Mouse (Mus musculus): Measurements from ENCODE around the gene Fam135a. TPM values are rescaled to one million over a fixed set of nuclear protein-coding genes. Genes with fewer than 3 reads are reported as not detected.

The Fam135a gene
- total and polyA plus RNA-seq, 3 experiments: not detected

DNA sequence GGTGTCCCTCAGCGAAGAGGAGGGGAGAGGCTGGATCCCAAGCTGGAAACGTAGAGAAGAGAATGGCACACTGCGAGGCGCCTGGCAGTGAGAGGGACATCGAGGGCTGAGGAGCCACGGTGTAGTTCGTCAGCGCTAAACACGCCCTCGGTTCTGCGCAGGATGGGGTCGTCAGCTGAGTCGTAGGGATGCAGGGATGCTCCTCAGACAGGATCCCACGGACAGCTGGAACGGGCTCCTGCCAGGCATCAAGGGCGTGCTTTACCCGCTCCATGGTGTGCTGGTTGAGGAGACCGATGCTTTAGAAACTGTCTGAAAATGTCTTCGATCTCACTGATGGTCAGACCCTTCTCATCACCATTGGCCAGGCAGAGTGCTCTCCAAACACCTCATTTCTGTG is 33.7 kb upstream of the Fam135a start:
- no peaks in the 10 kb centered on the region for H3K4me1 ChIP-seq (ENCODE audit: control insufficient read depth in 1 of 2, insufficient read depth in 2 of 2, low read length in 2 of 2)
- no peaks in the 10 kb centered on the region for H3K9me3 ChIP-seq (replicated peaks; ENCODE audit: insufficient read depth, low read length)
- H3K36me3 ChIP-seq (ENCODE audit: control insufficient read depth in 1 of 2, insufficient read depth in 2 of 2, low read length in 2 of 2): no peaks in the 10 kb centered on the region
- no peak overlapping the region for H3K4me3 ChIP-seq (ENCODE audit: control insufficient read depth in 1 of 2, insufficient read depth in 1 of 2, low read depth in 2 of 2, low read length in 2 of 2)
- DNase-seq (ENCODE audit: low read depth, low spot score): no peak
- H3K79me2 ChIP-seq (ENCODE audit: control insufficient read depth, insufficient read depth, low read length, poor library complexity): no peaks in the 10 kb centered on the region
- H3K27me3 ChIP-seq (ENCODE audit: control insufficient read depth in 1 of 2, insufficient read depth in 2 of 2, low read length in 2 of 2): no peaks in the 10 kb centered on the region
- H3K27ac ChIP-seq (ENCODE audit: control insufficient read depth, low read depth, low read length): no peak overlapping the region
- no peak for TF ChIP-seq MAFK (IDR thresholded peaks at IDR 0.05; ENCODE audit: borderline replicate concordance, low read depth, low read length)
- no peak for TF ChIP-seq EP300 (IDR thresholded peaks at IDR 0.05; ENCODE audit: low read depth in 1 of 2, low read length in 2 of 2)
- TF ChIP-seq MAZ (IDR thresholded peaks at IDR 0.05; ENCODE audit: low read depth, low read length): no peak
- no peak for TF ChIP-seq RAD21 (IDR thresholded peaks at IDR 0.05; ENCODE audit: low read depth, low read length)
- TF ChIP-seq RCOR1 (IDR thresholded peaks at IDR 0.05; ENCODE audit: low read depth, low read length): no peak
- TF ChIP-seq HCFC1 (IDR thresholded peaks at IDR 0.05; ENCODE audit: low read depth, low read length): no peak
- no peak for TF ChIP-seq ZKSCAN1 (IDR thresholded peaks at IDR 0.05; ENCODE audit: low read depth, low read length)
- no peak for TF ChIP-seq MAX (IDR thresholded peaks at IDR 0.05; ENCODE audit: low read length)
- no peak for TF ChIP-seq BHLHE40 (IDR thresholded peaks at IDR 0.05; ENCODE audit: borderline replicate concordance, low read depth, low read length)
- TF ChIP-seq NRF1 (IDR thresholded peaks at IDR 0.05; ENCODE audit: insufficient read depth, low read depth, low read length, poor library complexity, severe bottlenecking): no peak
- TF ChIP-seq POLR2A (IDR thresholded peaks at IDR 0.05; ENCODE audit: control insufficient read depth in 1 of 2, insufficient read depth in 1 of 2, low read depth in 1 of 2, low read length in 2 of 2, poor library complexity in 1 of 2): no peak
- TF ChIP-seq ZNF384 (IDR thresholded peaks at IDR 0.05; ENCODE audit: low read depth, low read length): no peak
- no peak overlapping the region for H3K9ac ChIP-seq (ENCODE audit: control insufficient read depth, low read depth, low read length, poor library complexity, severe bottlenecking)

DNA sequence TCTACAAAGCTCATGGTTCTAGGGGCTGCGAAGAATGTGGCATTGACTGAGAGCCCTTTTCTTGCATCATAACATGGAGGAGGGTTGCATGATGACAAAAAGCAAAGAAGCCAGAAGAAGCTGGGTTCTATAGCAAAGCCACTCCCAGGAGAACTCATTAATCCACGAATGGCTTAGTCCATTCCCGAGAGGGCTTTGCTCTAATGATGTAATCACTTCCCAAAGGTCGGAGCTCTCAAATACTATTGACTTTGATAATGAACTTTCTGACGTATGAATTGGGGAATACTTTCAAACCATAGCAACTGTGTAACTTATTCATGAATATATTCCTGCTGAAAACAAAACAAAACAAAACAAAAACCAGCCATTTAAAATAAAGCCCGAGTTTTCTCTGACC is 27.7 kb upstream of the Fam135a start:
- Histone ChIP-seq H3K4me3 (ENCODE audit: control insufficient read depth in 1 of 2, insufficient read depth in 1 of 2, low read depth in 2 of 2, low read length in 2 of 2) (no peak overlapping the region), H3K79me2 (ENCODE audit: control insufficient read depth, insufficient read depth, low read length, poor library complexity) (no peaks in the 10 kb centered on the region), H3K27ac (ENCODE audit: control insufficient read depth, low read depth, low read length) (no peak overlapping the region), H3K9ac (ENCODE audit: control insufficient read depth, low read depth, low read length, poor library complexity, severe bottlenecking) (no peak overlapping the region), H3K27me3 (ENCODE audit: control insufficient read depth in 1 of 2, insufficient read depth in 2 of 2, low read length in 2 of 2) (no peaks in the 10 kb centered on the region), H3K9me3 (replicated peaks; ENCODE audit: insufficient read depth, low read length) (no peaks in the 10 kb centered on the region), H3K4me1 (ENCODE audit: control insufficient read depth in 1 of 2, insufficient read depth in 2 of 2, low read length in 2 of 2) (no peaks in the 10 kb centered on the region), H3K36me3 (ENCODE audit: control insufficient read depth in 1 of 2, insufficient read depth in 2 of 2, low read length in 2 of 2) (no peaks in the 10 kb centered on the region)
- DNase-seq (ENCODE audit: low read depth, low spot score): no peak
- TF ChIP-seq MAZ (IDR thresholded peaks at IDR 0.05; ENCODE audit: low read depth, low read length): no peak
- TF ChIP-seq GABPA (IDR thresholded peaks at IDR 0.05; ENCODE audit: low read depth, low read length): no peak
- TF ChIP-seq MAFK (IDR thresholded peaks at IDR 0.05; ENCODE audit: borderline replicate concordance, low read depth, low read length): no peak
- TF ChIP-seq KAT2A (conservative IDR thresholded peaks at IDR 0.05; ENCODE audit: low read depth, low read length): no peak
- TF ChIP-seq NRF1 (IDR thresholded peaks at IDR 0.05; ENCODE audit: insufficient read depth, low read depth, low read length, poor library complexity, severe bottlenecking): no peak
- TF ChIP-seq MAX (IDR thresholded peaks at IDR 0.05; ENCODE audit: low read length): no peak
- no peak for TF ChIP-seq TAL1 (IDR thresholded peaks at IDR 0.05; ENCODE audit: low read length)
- TF ChIP-seq ZNF384 (IDR thresholded peaks at IDR 0.05; ENCODE audit: low read depth, low read length): no peak
- TF ChIP-seq RAD21 (IDR thresholded peaks at IDR 0.05; ENCODE audit: low read depth, low read length): no peak
- no peak for TF ChIP-seq MYB (IDR thresholded peaks at IDR 0.05; ENCODE audit: low read depth, low read length)
- no peak for TF ChIP-seq ZKSCAN1 (IDR thresholded peaks at IDR 0.05; ENCODE audit: low read depth, low read length)
- TF ChIP-seq E2F4 (IDR thresholded peaks at IDR 0.05; ENCODE audit: borderline replicate concordance, low read depth, low read length): no peak
- no peak for TF ChIP-seq JUND (IDR thresholded peaks at IDR 0.05; ENCODE audit: low read depth, low read length)
- TF ChIP-seq SMC3 (IDR thresholded peaks at IDR 0.05; ENCODE audit: low read depth, low read length): no peak
- TF ChIP-seq SIN3A (IDR thresholded peaks at IDR 0.05; ENCODE audit: low read length): no peak
- no peak for TF ChIP-seq POLR2AphosphoS2 (IDR thresholded peaks at IDR 0.05; ENCODE audit: low read length)
